Mouse (Mus musculus): ENCODE results near the gene Kcnn4.

- no peak for TF ChIP-seq POLR2A (IDR thresholded peaks at IDR 0.05; ENCODE audit: low read depth, low read length)
- no peak for TF ChIP-seq CTCF (IDR thresholded peaks at IDR 0.05; ENCODE audit: borderline replicate concordance, insufficient read depth, low read length)
Observed at GRCm38 (mm10) chr7:24333304-24333986, 36.6 kb upstream of the Kcnn4 start, which contains the start of gene Tescl.

Data from embryonic fibroblast, embryonic 13.5 days (primary cell).